Mouse (Mus musculus) neutrophil, adult 83 days (primary cell): ENCODE results near the gene Gm14525. TPM values are rescaled to one million over a fixed set of nuclear protein-coding genes. Genes with fewer than 3 reads are reported as not detected.

ENCODE experiments used
- total RNA-seq, 2 experiments: library from RNA; stranded (reverse); gene quantifications; one replicate each; pipeline ENCODE4 v1.2.4; 2023

Gm14525 gene
- not detected for total RNA-seq

DNA sequence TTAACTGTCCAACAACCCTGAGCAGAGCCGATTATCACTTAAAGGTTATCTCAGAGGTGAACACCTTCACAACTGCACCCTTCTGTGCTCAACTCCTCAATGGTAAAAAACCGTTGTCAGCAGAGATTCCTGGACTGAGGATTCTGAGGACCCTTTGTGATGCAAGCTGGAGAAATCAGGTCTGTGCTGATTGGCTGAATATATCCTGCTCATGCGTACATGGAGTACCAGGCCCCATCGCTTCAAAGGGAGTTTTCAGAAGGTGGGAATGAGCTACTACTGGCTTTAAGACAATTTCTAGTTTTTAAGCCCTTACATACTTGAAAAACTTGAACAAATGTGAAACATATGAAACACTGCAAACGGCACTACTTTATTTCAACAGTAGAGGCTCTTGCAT lies at the start of gene Gm14525:
Gm14525 (minus strand) TSS at position 101 of the 400 bp plus-strand sequence.

Other genes with a start within 250 kb of the Gm14525 start
- gene Slx, start 157.1 kb downstream of the Gm14525 start, total RNA-seq: not detected
- gene Gm6121, start 233.1 kb upstream of the Gm14525 start, total RNA-seq: not detected